Mouse (Mus musculus) monocyte, adult 2 months (primary cell): ENCODE measurements around the gene Mrps10.
"Not testable (repeated sequence)": the region's sequence is repeated elsewhere in the genome, so short reads cannot be mapped to it uniquely, and the experiment has no call there.

Experiments
- DNase-seq, 2 experiments: peaks; one replicate each; pipeline ENCODE4 v3.0.0; 2022; ENCODE audit warnings: low spot score in 2 of 2, low read depth in 1 of 2

Gene Mrps10

DNA sequence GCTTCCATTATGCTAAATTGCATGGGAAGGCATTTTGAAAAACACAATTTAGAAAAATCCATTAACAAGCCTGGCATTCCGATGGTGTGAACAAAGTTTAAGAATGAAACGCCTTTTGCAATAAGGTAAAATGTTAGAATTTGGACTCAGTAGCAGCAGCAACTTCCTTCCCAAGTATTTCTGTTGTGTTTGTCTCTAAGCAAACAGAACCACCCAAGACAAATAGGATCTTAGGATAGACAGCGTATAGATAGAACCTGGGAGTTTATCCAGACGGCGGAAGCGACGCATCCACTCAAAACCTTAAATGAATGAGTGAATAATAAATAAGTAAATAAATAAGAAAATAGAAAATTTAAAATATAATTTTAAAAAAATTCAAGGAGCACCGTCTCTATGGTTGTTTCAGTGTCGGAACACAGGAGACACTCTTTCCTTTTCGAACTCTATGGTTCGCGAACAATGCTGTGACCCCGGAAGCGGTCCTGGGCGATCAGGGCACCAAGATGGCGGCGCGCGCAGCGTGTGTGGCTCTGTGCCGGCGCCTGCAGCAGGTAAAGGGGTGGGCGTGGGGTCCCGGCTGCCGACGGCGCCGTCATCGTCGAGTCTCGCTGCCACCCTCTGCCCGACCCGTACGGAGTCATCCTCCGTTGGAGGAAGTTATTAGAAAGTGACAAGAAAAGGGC, at the start of gene Mrps10:
TSS of gene Mrps10 (plus strand) at position 487 of the 686 bp plus-strand sequence.
- DNase-seq: peak; percentile 51 to 58

DNA sequence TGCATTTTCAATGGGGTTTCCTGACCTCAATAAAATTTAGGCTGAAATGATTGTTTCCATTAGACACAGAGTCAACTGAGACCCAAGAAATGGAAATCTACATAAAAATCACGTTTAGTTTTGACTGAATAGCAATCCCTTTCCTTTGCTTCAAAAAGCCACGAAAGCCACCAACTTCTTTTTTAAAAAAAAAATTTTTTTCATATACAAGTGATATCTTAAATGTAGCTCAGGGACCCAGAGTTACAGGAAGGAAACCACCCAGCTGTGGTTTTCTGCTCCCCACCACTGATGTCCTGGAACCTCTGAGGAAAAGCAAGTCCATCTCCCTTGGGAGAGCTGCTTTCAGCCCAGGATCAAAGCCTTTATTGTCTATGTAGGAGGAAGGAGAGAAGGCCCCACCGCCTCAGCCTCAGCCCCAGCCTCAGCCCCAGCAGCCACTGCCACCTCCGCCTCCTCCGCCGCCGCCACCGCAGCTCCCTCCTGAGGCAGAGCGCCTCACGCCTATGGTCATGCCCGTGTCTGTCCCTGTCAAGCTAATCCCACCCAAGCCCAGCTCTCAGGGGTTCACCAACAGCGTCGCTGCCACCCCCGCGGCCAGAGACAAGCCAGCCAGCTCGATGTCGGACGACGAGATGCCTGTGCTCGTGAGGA, 49.6 kb upstream of the Mrps10 start:
- DNase-seq: no peak

DNA sequence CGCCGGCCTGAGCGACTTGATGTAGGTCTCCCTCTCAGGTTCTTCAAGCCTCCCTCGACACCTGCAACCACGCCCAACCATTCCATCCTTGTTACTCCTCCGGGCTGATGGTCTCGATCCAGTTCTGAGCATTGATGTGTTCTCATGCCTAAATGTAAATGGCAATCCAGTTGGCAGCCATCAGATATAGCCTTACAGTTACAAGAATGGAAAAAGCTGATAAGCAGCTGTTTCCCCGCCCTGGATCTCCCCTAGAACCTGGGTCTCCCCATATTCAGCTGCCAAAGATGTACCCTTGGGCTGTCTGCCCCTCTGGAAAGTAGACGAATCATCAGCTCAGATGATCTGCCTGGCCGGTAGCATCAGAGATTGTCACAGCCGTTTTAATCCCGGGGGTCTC, 48.9 kb upstream of the Mrps10 start:
- DNase-seq: no peak

DNA sequence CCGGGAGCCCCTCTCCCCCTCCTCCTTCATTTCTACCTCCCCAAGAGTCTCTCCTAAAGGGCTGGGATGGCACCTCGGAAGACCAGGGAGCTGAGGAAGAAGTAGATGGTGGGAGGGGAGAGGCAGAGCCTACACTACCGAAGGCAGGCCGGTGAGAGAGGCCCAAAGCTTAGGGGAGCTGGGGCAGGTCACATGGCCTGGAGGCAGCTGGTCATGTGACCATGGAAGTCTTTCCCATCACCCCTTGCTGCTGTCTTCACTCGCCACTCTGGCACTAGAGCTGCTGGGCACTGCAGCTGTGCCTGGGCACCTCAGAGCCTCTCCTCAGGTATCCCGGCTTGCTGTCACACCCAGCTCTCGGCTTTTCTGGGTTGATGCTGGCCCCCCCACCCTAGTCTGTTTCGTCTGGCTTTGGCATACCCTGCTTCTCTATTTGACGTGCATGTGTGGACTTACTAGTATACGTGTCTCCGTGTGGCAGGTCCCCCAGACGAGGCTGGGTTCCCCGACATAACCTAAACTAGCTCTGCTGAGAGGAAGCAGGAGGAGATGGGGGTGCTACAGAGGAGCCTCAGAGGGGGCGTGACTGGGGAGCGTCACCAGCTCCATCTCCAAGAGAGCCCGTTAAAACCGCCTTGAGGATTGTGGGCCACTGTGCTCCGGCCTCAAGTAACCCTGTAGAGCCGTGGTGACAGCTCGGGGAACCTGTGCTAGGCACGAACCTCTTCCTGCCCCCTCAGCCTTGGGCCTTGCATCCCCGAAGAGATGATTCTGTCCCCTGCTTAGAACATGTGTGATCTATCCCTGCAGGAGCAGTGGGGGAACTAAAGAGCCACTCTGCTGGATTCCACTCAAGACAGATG, 46.3 kb upstream of the Mrps10 start:
- no peak for DNase-seq

DNA sequence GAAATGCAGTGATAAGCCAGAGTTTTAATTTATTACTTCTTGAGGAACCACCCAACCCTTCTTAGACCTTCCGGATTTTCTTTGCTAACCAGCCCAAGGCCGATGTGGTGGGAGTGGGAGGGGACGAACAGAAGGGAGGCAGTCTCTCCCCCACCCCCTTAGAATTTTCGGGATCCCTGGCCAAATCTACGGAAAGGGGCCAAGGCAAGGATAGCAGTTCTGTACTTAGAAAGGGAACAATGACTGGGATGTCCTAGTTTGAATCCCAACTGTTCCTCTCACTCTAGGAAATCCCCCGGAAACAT, 45.7 kb upstream of the Mrps10 start:
- DNase-seq: no peak

DNA sequence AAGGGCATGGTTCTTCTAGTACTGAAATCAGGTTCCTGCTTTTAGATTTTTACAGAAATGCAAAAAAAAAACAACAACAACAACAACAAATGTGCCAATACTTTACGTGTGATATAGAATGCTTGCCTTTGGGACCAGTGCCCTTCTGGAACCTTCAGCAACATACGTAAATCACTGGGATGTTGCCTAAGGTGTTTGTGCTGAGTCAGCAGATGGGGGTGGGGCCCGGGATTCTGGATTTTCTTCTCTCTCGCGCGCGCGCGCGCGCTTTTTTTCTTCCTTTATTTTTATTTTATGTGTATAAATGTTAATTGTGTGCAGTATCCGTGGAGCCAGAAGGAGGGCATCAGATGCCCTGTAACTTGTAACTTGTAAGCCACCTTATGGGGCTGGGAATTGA, 41.1 kb upstream of the Mrps10 start:
- no peak for DNase-seq

- DNase-seq: no peak
Observed at GRCm38 (mm10) chr17:47327969-47328368, 40.7 kb upstream of the Mrps10 start.

GRCm38 (mm10) chr17:47328552-47329343, 39.9 kb upstream of the Mrps10 start:
- DNase-seq: no peak

GRCm38 (mm10) chr17:47330616-47331015, 38.1 kb upstream of the Mrps10 start:
- DNase-seq: no peak

DNA sequence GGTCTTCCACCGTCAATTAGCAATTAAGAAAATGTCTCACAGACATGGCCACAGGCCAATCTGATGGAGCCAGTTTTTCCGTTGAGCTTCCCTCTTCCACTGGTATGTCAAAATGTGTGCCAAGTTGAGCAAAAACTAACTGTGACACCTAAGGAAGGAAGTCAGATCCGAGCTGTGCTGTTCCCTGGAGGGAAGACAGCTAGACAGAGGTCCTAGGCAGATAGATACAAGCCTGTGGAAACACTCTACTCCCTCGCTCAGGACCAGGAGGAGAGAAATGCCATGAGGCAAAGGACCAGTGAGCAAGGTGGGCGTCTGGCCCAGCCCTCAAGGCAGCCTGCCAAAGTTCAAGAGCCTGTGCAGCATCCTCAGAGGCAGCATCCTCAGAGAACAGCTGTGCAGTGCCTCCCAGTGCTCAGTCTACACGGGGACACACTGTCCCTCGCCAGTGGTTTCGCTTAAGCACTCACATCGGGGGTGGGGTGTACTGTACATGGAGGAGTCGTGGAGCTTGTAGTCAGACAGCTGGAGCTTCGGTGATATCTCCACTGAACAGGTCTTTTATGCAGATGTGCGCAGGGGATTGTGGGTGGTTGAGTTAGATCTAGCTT, 36.6 kb upstream of the Mrps10 start:
- DNase-seq: no peak

GRCm38 (mm10) chr17:47332664-47333063, 36.0 kb upstream of the Mrps10 start:
- not testable (repeated sequence) for DNase-seq

DNA sequence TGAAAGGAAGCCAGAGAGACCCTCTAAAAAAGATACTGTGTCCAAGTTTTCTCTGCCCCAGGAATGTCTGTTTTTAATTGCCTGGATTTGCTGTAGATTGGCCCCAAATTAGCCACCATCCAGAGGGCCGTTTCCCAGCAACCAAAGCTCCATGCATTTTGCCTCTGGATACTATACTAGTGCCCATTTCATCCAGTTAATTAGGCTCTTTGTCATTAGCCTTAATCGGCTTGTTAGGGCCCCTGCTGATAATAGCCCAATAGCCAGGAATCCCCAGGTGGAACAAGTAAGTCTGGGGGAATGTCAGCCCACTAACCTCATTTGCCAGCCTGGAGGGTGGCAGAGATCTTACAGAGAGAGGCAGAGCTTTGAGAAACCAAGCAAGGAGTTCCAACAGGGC, 35.3 kb upstream of the Mrps10 start:
- no peak for DNase-seq

GRCm38 (mm10) chr17:47343121-47343520, 25.6 kb upstream of the Mrps10 start:
- DNase-seq: no peak

GRCm38 (mm10) chr17:47349721-47350319, 18.9 kb upstream of the Mrps10 start:
- DNase-seq: no peak

- DNase-seq: peak in 1 of 2 experiments; percentile 32
Observed at GRCm38 (mm10) chr17:47359964-47360363, 8.7 kb upstream of the Mrps10 start.

DNA sequence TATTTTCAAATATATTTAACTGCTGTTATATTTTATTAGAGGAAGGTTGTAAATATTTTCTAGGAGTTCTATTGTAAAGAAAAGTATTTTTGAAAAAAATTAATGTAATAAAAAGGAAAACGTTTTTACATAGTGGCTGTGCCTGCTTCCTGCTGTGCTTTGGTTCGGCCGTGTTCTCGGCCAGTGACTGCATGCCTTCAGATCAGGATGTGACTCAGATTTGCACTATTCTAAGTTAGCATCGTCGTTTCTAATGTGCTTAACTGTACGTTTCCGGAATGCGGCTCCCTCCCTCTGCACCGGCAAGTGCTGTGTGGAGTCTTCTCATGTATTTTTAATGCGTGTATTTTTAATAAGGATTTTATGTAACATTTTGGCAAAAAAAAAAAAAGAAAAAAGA, 7.3 kb upstream of the Mrps10 start:
- no peak for DNase-seq

- no peak for DNase-seq
Observed at GRCm38 (mm10) chr17:47369087-47369443, 378 bp downstream of the Mrps10 start.

GRCm38 (mm10) chr17:47371451-47371850, 2.8 kb downstream of the Mrps10 start:
- DNase-seq: peak in 1 of 2 experiments; percentile 34

- no peak for DNase-seq
Observed at GRCm38 (mm10) chr17:47373991-47374390, 5.3 kb downstream of the Mrps10 start.

DNA sequence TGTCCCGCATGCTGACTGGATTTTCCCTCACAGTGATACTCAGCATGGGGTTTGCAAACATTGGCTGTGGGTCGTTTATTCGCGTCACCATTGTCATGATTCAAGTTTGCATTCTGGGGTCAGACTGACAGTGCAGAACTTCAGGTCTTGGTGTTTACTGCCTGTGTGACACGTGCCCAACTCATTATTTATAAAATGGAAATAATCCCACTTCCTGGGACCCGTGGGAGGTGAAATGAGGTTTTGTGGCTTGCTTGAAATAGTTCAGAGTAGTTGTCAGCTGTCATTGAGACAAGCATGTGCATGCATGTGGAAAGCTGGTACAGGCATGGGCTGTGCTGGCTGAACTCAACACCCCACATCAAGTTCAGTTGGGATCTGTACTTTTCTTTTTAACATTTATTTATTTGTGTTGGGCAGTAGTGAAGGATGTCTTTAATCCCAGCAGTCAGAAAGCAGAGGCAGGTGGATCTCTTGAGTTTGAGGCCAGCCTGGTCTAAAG, 8.1 kb downstream of the Mrps10 start:
- DNase-seq: no peak
